Mouse (Mus musculus): ENCODE results near the gene Nlgn1. TPM values are rescaled to one million over a fixed set of nuclear protein-coding genes. Genes with fewer than 3 reads are reported as not detected.

Nlgn1 gene
- polyA plus RNA-seq, 1 experiment, result 0.09 TPM

GRCm38 (mm10) chr3:26246564-26246963 is 85.7 kb downstream of the Nlgn1 start:
- Histone ChIP-seq H3K27me3 (ENCODE audit: control insufficient read depth, insufficient read depth, low read length) (no peaks in the 10 kb centered on the region), H3K27ac (ENCODE audit: insufficient read depth, low read depth, low read length) (no peak overlapping the region), H3K36me3 (ENCODE audit: control insufficient read depth, insufficient read depth, low read length) (no peaks in the 10 kb centered on the region), H3K4me1 (ENCODE audit: control insufficient read depth, insufficient read depth, insufficient read length, low read length) (no peaks in the 10 kb centered on the region), H3K4me3 (ENCODE audit: low read depth, low read length) (no peak overlapping the region)
- TF ChIP-seq POLR2A (IDR thresholded peaks at IDR 0.05; ENCODE audit: low read depth, low read length), result no peak
- WGBS, result 83% methylated on average over 7 of the region's 7 CpGs

DNA sequence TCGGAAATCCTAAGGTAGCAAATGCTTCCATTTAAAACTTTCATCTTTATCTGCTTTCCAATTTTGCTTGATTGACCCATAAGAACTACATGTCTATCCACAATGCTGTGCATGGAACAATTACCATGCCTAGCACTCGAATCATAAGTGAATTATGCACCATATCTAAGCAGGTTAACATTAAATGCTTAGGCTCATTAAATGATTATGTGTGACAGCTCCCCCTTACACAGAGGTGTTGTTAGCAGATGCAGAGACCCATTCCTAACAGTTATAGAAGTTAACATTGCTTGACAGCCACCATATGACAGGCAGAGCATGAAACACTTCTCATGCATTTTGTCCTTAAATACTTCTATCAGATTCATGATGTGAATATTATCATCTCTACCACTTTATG is 89.0 kb downstream of the Nlgn1 start:
- no peaks in the 10 kb centered on the region for H3K27me3 ChIP-seq (ENCODE audit: control insufficient read depth, insufficient read depth, low read length)
- TF ChIP-seq CTCF (IDR thresholded peaks at IDR 0.05; ENCODE audit: extremely low read depth, insufficient read length, insufficient replicate concordance, low read depth, low read length) (no peak), POLR2A (IDR thresholded peaks at IDR 0.05; ENCODE audit: low read depth, low read length) (no peak)
- H3K4me1 ChIP-seq (ENCODE audit: control insufficient read depth, insufficient read depth, insufficient read length, low read length), result no peaks in the 10 kb centered on the region
- H3K27ac ChIP-seq (ENCODE audit: insufficient read depth, low read depth, low read length), result no peak overlapping the region
- 60% methylated on average over 2 of the region's 2 CpGs for WGBS
- no peak overlapping the region for H3K4me3 ChIP-seq (ENCODE audit: low read depth, low read length)
- no peaks in the 10 kb centered on the region for H3K36me3 ChIP-seq (ENCODE audit: control insufficient read depth, insufficient read depth, low read length)

- Histone ChIP-seq H3K27ac (ENCODE audit: insufficient read depth, low read depth, low read length) (no peak overlapping the region), H3K36me3 (ENCODE audit: control insufficient read depth, insufficient read depth, low read length) (no peaks in the 10 kb centered on the region), H3K4me3 (ENCODE audit: low read depth, low read length) (no peak overlapping the region), H3K27me3 (ENCODE audit: control insufficient read depth, insufficient read depth, low read length) (no peaks in the 10 kb centered on the region), H3K4me1 (ENCODE audit: control insufficient read depth, insufficient read depth, insufficient read length, low read length) (no peaks in the 10 kb centered on the region)
- TF ChIP-seq CTCF (IDR thresholded peaks at IDR 0.05; ENCODE audit: extremely low read depth, insufficient read length, insufficient replicate concordance, low read depth, low read length) (no peak), POLR2A (IDR thresholded peaks at IDR 0.05; ENCODE audit: low read depth, low read length) (no peak)
- 69% methylated on average over 2 of the region's 2 CpGs for WGBS
These were observed 102.3 kb downstream of the Nlgn1 start for GRCm38 (mm10) chr3:26230006-26230405.

DNA sequence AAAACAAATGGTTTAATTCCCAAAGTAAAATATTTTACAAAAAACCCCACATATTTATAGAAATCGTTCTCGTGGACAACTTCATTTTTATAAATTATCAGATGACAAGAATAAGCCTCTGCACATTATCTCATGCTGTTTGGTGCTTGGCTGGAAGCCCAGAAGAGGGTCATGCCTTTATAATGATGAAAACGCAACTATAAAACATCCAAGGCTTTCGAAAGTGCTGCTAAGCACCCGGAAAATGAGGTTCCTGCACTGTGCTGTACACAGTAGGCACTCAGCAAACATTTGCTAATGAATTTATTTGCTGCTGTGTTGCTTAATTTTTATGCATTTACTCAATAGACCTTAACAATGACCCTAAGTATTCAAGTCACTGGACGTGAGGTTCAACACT is 103.4 kb downstream of the Nlgn1 start:
- Histone ChIP-seq H3K4me3 (ENCODE audit: low read depth, low read length) (no peak overlapping the region), H3K27me3 (ENCODE audit: control insufficient read depth, insufficient read depth, low read length) (no peaks in the 10 kb centered on the region), H3K36me3 (ENCODE audit: control insufficient read depth, insufficient read depth, low read length) (no peaks in the 10 kb centered on the region), H3K4me1 (ENCODE audit: control insufficient read depth, insufficient read depth, insufficient read length, low read length) (no peaks in the 10 kb centered on the region), H3K27ac (ENCODE audit: insufficient read depth, low read depth, low read length) (no peak overlapping the region)
- 57% methylated on average over 6 of the region's 6 CpGs for WGBS
- TF ChIP-seq POLR2A (IDR thresholded peaks at IDR 0.05; ENCODE audit: low read depth, low read length) (no peak), CTCF (IDR thresholded peaks at IDR 0.05; ENCODE audit: extremely low read depth, insufficient read length, insufficient replicate concordance, low read depth, low read length) (no peak)

DNA sequence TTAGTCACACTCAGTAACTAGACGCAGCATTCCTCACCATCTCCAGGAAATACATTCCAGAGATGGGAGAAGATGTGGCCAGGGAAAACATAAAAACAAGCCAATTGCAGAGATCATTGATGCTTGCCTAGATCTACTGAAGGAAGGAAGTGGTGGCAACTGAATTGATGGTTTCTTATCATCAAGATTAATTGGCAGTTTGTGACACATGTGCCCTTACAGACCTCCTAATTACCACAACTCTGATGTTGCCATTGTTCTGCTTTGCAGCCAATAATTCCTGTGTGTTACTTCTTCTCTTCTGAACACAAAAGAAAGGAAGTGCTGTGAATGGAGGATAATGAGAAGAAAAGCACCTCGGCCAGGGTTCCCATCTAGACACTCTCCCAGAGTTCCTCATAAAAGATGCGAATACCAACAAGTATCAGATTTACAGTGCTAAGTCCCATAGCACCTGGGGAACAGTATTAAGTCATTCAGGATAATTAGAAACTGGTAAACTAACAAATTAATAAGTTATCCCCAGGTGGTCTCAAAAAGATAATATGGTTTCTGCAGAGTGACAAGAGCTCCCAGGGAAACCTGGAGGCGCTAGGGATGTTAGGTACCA is 104.0 kb downstream of the Nlgn1 start:
- 57% methylated on average over 4 of the region's 4 CpGs for WGBS
- Histone ChIP-seq H3K4me1 (ENCODE audit: control insufficient read depth, insufficient read depth, insufficient read length, low read length) (no peaks in the 10 kb centered on the region), H3K36me3 (ENCODE audit: control insufficient read depth, insufficient read depth, low read length) (no peaks in the 10 kb centered on the region), H3K27ac (ENCODE audit: insufficient read depth, low read depth, low read length) (no peak overlapping the region), H3K27me3 (ENCODE audit: control insufficient read depth, insufficient read depth, low read length) (no peaks in the 10 kb centered on the region), H3K4me3 (ENCODE audit: low read depth, low read length) (no peak overlapping the region)
- TF ChIP-seq CTCF (IDR thresholded peaks at IDR 0.05; ENCODE audit: extremely low read depth, insufficient read length, insufficient replicate concordance, low read depth, low read length) (no peak), POLR2A (IDR thresholded peaks at IDR 0.05; ENCODE audit: low read depth, low read length) (no peak)

DNA sequence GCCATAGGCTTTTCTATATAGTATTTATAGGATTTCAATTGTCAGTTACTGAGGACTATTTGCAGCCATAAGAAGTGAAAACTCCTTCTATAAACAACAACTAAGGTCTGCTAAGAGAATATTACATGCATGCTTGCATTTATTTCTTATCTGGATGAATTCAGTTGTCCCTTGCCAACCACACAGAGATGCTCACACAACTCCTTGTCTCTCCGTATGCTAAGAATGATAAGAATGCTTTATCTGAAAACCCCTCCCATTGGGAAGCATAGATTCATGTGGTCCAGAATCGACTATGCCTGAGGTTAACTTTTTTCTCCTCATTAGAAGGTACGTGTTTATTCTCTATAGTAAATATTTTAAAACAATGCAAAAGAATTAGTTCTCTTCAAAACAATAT is 108.8 kb downstream of the Nlgn1 start:
- H3K4me1 ChIP-seq (ENCODE audit: control insufficient read depth, insufficient read depth, insufficient read length, low read length), result no peaks in the 10 kb centered on the region
- WGBS, result 58% methylated on average over 3 of the region's 3 CpGs
- H3K27ac ChIP-seq (ENCODE audit: insufficient read depth, low read depth, low read length), result no peak overlapping the region
- TF ChIP-seq POLR2A (IDR thresholded peaks at IDR 0.05; ENCODE audit: low read depth, low read length) (no peak), CTCF (IDR thresholded peaks at IDR 0.05; ENCODE audit: extremely low read depth, insufficient read length, insufficient replicate concordance, low read depth, low read length) (no peak)
- no peaks in the 10 kb centered on the region for H3K27me3 ChIP-seq (ENCODE audit: control insufficient read depth, insufficient read depth, low read length)
- no peak overlapping the region for H3K4me3 ChIP-seq (ENCODE audit: low read depth, low read length)
- no peaks in the 10 kb centered on the region for H3K36me3 ChIP-seq (ENCODE audit: control insufficient read depth, insufficient read depth, low read length)

DNA sequence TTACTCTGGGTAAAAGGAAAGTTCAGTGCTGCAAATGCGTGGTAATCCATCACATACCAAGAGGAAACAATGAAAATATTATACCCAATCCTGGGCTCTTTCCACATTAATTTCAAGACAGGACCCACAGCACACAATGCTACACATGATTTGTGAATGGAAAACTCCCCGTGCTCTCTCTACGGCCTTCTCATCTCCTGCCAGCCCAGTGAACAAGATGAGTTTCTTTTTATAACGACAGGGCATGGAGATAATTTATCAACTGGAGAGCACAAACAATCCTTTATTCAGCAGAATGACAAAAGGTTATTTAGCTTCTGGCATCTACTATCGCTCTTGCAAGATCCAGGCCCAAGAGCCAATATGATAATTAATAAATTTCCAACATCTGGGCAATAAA is 116.0 kb downstream of the Nlgn1 start:
- Histone ChIP-seq H3K4me1 (ENCODE audit: control insufficient read depth, insufficient read depth, insufficient read length, low read length) (no peaks in the 10 kb centered on the region), H3K36me3 (ENCODE audit: control insufficient read depth, insufficient read depth, low read length) (no peaks in the 10 kb centered on the region), H3K4me3 (ENCODE audit: low read depth, low read length) (no peak overlapping the region), H3K27me3 (ENCODE audit: control insufficient read depth, insufficient read depth, low read length) (no peaks in the 10 kb centered on the region), H3K27ac (ENCODE audit: insufficient read depth, low read depth, low read length) (no peak overlapping the region)
- TF ChIP-seq CTCF (IDR thresholded peaks at IDR 0.05; ENCODE audit: extremely low read depth, insufficient read length, insufficient replicate concordance, low read depth, low read length) (no peak), POLR2A (IDR thresholded peaks at IDR 0.05; ENCODE audit: low read depth, low read length) (no peak)
- WGBS, result 69% methylated on average over 5 of the region's 5 CpGs

Measured in small intestine, adult 2 months (tissue).